Mouse (Mus musculus): ENCODE data around the gene Gnrhr. TPM values are rescaled to one million over a fixed set of nuclear protein-coding genes. Genes with fewer than 3 reads are reported as not detected.

Gene Gnrhr
- not detected for total RNA-seq (2021)
- long read RNA-seq, result 0 reads

- no peak for DNase-seq (ENCODE audit: low spot score in 2 of 2)
Observed at GRCm38 (mm10) chr5:86197801-86198200, at the start of gene Gnrhr. Gene Gnrhr, minus strand, starts transcription at chr5:86197901.

- DNase-seq (ENCODE audit: low spot score in 2 of 2), result no peak
Observed at GRCm38 (mm10) chr5:86246559-86246958, 48.9 kb upstream of the Gnrhr start.

- no peak for DNase-seq (ENCODE audit: low spot score in 2 of 2)
Observed at GRCm38 (mm10) chr5:86244880-86245279, 47.2 kb upstream of the Gnrhr start.

GRCm38 (mm10) chr5:86244275-86244674 is 46.6 kb upstream of the Gnrhr start:
- no peak for DNase-seq (ENCODE audit: low spot score in 2 of 2)

- DNase-seq (ENCODE audit: low spot score in 2 of 2), result no peak
Observed at GRCm38 (mm10) chr5:86227156-86227853, 29.6 kb upstream of the Gnrhr start.

- DNase-seq (ENCODE audit: low spot score in 2 of 2), result no peak
Observed at GRCm38 (mm10) chr5:86191356-86191755, 6.3 kb downstream of the Gnrhr start.

GRCm38 (mm10) chr5:86190770-86191169 is 6.9 kb downstream of the Gnrhr start:
- DNase-seq (ENCODE audit: low spot score in 2 of 2), result peak in 1 of 2 experiments; percentile 8

- no peak for DNase-seq (ENCODE audit: low spot score in 2 of 2)
Observed at GRCm38 (mm10) chr5:86190290-86190689, 7.4 kb downstream of the Gnrhr start.

GRCm38 (mm10) chr5:86187441-86187840 is 10.3 kb downstream of the Gnrhr start:
- DNase-seq (ENCODE audit: low spot score in 2 of 2), result no peak

GRCm38 (mm10) chr5:86173778-86174177 is 23.9 kb downstream of the Gnrhr start:
- no peak for DNase-seq (ENCODE audit: low spot score in 2 of 2)

- DNase-seq (ENCODE audit: low spot score in 2 of 2), result peak; percentile 98
Observed at GRCm38 (mm10) chr5:86172449-86173161, 25.1 kb downstream of the Gnrhr start, which contains the start of gene Uba6. Gene Uba6, minus strand, starts transcription at chr5:86172803.

- no peak for DNase-seq (ENCODE audit: low spot score in 2 of 2)
Observed at GRCm38 (mm10) chr5:86172088-86172448, 25.6 kb downstream of the Gnrhr start.

Other genes starting within 250 kb of the Gnrhr start
- 10 to 100 TPM; 26.7 to 28.1 TPM for gene Cenpc1, start 132.3 kb downstream of the Gnrhr start, total RNA-seq (2021)
- not detected for gene Stap1, start 126.2 kb downstream of the Gnrhr start, total RNA-seq (2021)
- gene Uba6, start 25.1 kb downstream of the Gnrhr start, total RNA-seq (2021), result 10 to 100 TPM; 16.7 to 18.3 TPM
- gene Tmprss11c, start 91.4 kb upstream of the Gnrhr start, total RNA-seq (2021), result not detected
- gene Tmprss11d, start 175.5 kb upstream of the Gnrhr start, total RNA-seq (2021), result not detected

All from layer of hippocampus, postnatal 10 days (tissue).